Mouse (Mus musculus): ENCODE data around the gene Tecta. TPM values are rescaled to one million over a fixed set of nuclear protein-coding genes. Genes with fewer than 3 reads are reported as not detected.

Gene Tecta
- polyA plus RNA-seq, 1 experiment from 2014 or later: 0.15 TPM

Small RNAs within 50 kb of the gene (microRNA-seq; reads per million reads assigned to microRNA genes)
- gene Gm44311 (ENCODE audit: insufficient number of aligned reads): not detected

Other genes starting within 250 kb of the Tecta start
- 74.4 and 80.7 TPM in 2 replicates for gene Sc5d, start 135.7 kb downstream of the Tecta start, polyA plus RNA-seq (2014; fragmentation: Nextera tagmentation; extraction: Ambion mirVana)
- 5.5 and 5.8 TPM in 2 replicates for gene Tbcel, start 107.9 kb upstream of the Tecta start, polyA plus RNA-seq (2014; fragmentation: Nextera tagmentation; extraction: Ambion mirVana)